Mouse (Mus musculus): ENCODE data around the gene 4930447C04Rik. TPM values are rescaled to one million over a fixed set of nuclear protein-coding genes. Genes with fewer than 3 reads are reported as not detected.

Gene 4930447C04Rik
- 25.3 and 27.4 TPM in 2 replicates for polyA plus RNA-seq (2012; rRNA removed)

GRCm38 (mm10) chr12:72940071-72940821 is at the start of gene 4930447C04Rik:
Gene 4930447C04Rik, minus strand, starts transcription at chr12:72940774.
- Histone ChIP-seq H3K4me3 (ENCODE audit: insufficient read depth, low read length) (no peak within 1 kb of the TSS), H3K4me1 (ENCODE audit: control insufficient read depth, insufficient read depth, low read length) (no peaks in the 10 kb centered on the region), H3K27ac (ENCODE audit: insufficient read depth, low read length) (no peak within 1 kb of the TSS)
- no peak for TF ChIP-seq CTCF (IDR thresholded peaks at IDR 0.05; ENCODE audit: extremely low read depth, insufficient read depth, low read length)
- no peak for TF ChIP-seq POLR2A (IDR thresholded peaks at IDR 0.05; ENCODE audit: extremely low read depth, insufficient read depth, low read length)

- TF ChIP-seq CTCF (IDR thresholded peaks at IDR 0.05; ENCODE audit: extremely low read depth, insufficient read depth, low read length): no peak
- TF ChIP-seq POLR2A (IDR thresholded peaks at IDR 0.05; ENCODE audit: extremely low read depth, insufficient read depth, low read length): no peak
- Histone ChIP-seq H3K27ac (ENCODE audit: insufficient read depth, low read length) (no peak overlapping the region), H3K4me1 (ENCODE audit: control insufficient read depth, insufficient read depth, low read length) (no peaks in the 10 kb centered on the region), H3K4me3 (ENCODE audit: insufficient read depth, low read length) (no peak overlapping the region)
Observed at GRCm38 (mm10) chr12:72983071-72983857, 42.7 kb upstream of the 4930447C04Rik start.

DNA sequence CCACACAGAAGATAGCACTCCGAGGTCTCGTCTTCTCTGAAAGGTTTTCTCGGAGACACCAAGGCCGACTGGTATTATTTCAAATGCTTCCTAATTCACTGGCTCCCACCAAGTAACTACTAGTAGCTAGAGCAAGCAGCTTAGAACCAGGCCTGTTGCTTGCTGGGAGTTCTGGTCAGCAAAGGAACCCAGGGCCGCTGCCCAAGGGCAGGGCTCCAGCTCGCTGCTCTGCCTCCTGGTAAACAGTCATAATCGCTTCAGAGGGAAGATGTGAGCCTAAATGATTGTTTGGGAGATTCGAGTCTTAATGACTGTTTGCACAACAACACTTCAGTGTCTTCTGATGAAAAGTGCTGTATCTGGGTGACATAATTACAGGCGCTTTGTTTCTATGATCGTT is 42.0 kb upstream of the 4930447C04Rik start:
- TF ChIP-seq CTCF (IDR thresholded peaks at IDR 0.05; ENCODE audit: extremely low read depth, insufficient read depth, low read length): no peak
- no peak for TF ChIP-seq POLR2A (IDR thresholded peaks at IDR 0.05; ENCODE audit: extremely low read depth, insufficient read depth, low read length)
- Histone ChIP-seq H3K4me1 (ENCODE audit: control insufficient read depth, insufficient read depth, low read length) (no peaks in the 10 kb centered on the region), H3K27ac (ENCODE audit: insufficient read depth, low read length) (no peak overlapping the region), H3K4me3 (ENCODE audit: insufficient read depth, low read length) (no peak overlapping the region)

GRCm38 (mm10) chr12:72979236-72979635 is 38.7 kb upstream of the 4930447C04Rik start:
- no peaks in the 10 kb centered on the region for H3K4me1 ChIP-seq (ENCODE audit: control insufficient read depth, insufficient read depth, low read length)
- no peak overlapping the region for H3K4me3 ChIP-seq (ENCODE audit: insufficient read depth, low read length)
- no peak for TF ChIP-seq POLR2A (IDR thresholded peaks at IDR 0.05; ENCODE audit: extremely low read depth, insufficient read depth, low read length)
- no peak for TF ChIP-seq CTCF (IDR thresholded peaks at IDR 0.05; ENCODE audit: extremely low read depth, insufficient read depth, low read length)
- H3K27ac ChIP-seq (ENCODE audit: insufficient read depth, low read length): no peak overlapping the region

DNA sequence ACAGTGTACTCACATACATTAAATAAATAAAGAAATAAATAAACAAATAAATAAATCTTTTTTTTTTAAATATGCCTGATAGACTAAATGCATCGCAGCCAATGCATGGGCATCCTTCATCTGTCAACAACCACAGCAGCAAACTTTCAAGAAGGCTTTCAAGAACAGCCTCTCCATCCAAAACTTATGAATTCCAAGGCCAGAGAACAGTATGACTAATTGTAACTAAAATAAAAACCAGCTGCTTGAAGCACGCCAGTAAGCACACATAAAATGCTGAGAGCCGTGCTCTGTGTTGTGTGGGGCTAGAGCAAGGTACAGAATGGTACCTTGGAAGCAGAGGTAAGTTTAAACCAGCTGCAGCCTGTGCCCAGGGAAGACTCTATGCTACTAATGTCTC is 37.3 kb upstream of the 4930447C04Rik start:
- H3K4me1 ChIP-seq (ENCODE audit: control insufficient read depth, insufficient read depth, low read length): no peaks in the 10 kb centered on the region
- H3K4me3 ChIP-seq (ENCODE audit: insufficient read depth, low read length): no peak overlapping the region
- no peak overlapping the region for H3K27ac ChIP-seq (ENCODE audit: insufficient read depth, low read length)
- no peak for TF ChIP-seq CTCF (IDR thresholded peaks at IDR 0.05; ENCODE audit: extremely low read depth, insufficient read depth, low read length)
- no peak for TF ChIP-seq POLR2A (IDR thresholded peaks at IDR 0.05; ENCODE audit: extremely low read depth, insufficient read depth, low read length)

DNA sequence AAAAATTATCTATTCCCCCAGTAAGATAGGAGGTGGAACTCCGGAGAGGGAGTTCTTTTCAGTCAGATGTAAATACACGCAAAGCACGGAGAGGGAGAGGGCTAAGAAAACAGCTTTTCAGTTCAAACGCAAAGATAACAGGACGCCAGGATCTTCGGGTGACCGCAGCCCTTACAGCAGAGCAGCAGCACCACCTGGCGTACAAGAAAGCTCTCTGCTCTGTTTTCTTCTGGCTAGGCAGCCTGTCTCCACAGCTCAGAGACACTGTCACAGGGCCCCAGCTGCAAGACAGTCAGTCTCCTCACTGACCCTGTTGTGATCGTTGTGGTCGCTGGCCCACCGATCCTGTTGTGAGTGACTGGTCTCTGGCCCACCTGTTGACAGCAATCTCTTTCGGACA is 36.1 kb upstream of the 4930447C04Rik start:
- Histone ChIP-seq H3K27ac (ENCODE audit: insufficient read depth, low read length) (no peak overlapping the region), H3K4me1 (ENCODE audit: control insufficient read depth, insufficient read depth, low read length) (no peaks in the 10 kb centered on the region), H3K4me3 (ENCODE audit: insufficient read depth, low read length) (no peak overlapping the region)
- peak; percentile 92 for TF ChIP-seq CTCF (IDR thresholded peaks at IDR 0.05; ENCODE audit: extremely low read depth, insufficient read depth, low read length)
- no peak for TF ChIP-seq POLR2A (IDR thresholded peaks at IDR 0.05; ENCODE audit: extremely low read depth, insufficient read depth, low read length)

DNA sequence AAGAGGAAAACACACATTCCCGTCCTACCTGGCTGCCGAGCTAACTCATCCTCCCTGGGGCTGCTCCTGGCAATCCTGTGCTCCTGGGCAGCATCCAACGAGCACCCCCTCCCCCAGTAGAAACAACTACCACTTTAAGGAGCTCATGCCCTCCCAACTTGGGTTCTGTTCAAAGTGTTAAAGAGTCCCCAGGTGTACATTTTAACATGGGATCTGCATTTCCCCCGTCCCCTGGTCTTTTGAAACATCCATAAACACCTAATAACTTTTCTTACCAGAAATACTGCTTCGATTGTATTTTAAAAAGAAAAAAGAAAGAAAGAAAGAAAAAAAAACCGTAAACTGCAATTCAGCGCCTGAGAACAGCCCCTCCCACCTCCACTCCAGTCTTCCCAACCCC is 35.6 kb upstream of the 4930447C04Rik start:
- Histone ChIP-seq H3K27ac (ENCODE audit: insufficient read depth, low read length) (no peak overlapping the region), H3K4me3 (ENCODE audit: insufficient read depth, low read length) (no peak overlapping the region), H3K4me1 (ENCODE audit: control insufficient read depth, insufficient read depth, low read length) (no peaks in the 10 kb centered on the region)
- TF ChIP-seq POLR2A (IDR thresholded peaks at IDR 0.05; ENCODE audit: extremely low read depth, insufficient read depth, low read length) (no peak), CTCF (IDR thresholded peaks at IDR 0.05; ENCODE audit: extremely low read depth, insufficient read depth, low read length) (no peak)

- Histone ChIP-seq H3K4me3 (ENCODE audit: insufficient read depth, low read length) (no peak overlapping the region), H3K4me1 (ENCODE audit: control insufficient read depth, insufficient read depth, low read length) (no peaks in the 10 kb centered on the region), H3K27ac (ENCODE audit: insufficient read depth, low read length) (no peak overlapping the region)
- TF ChIP-seq CTCF (IDR thresholded peaks at IDR 0.05; ENCODE audit: extremely low read depth, insufficient read depth, low read length): peak; percentile 16; the same call in 1 of the 2 replicates
- no peak for TF ChIP-seq POLR2A (IDR thresholded peaks at IDR 0.05; ENCODE audit: extremely low read depth, insufficient read depth, low read length)
Observed at GRCm38 (mm10) chr12:72973161-72973560, 32.6 kb upstream of the 4930447C04Rik start.

DNA sequence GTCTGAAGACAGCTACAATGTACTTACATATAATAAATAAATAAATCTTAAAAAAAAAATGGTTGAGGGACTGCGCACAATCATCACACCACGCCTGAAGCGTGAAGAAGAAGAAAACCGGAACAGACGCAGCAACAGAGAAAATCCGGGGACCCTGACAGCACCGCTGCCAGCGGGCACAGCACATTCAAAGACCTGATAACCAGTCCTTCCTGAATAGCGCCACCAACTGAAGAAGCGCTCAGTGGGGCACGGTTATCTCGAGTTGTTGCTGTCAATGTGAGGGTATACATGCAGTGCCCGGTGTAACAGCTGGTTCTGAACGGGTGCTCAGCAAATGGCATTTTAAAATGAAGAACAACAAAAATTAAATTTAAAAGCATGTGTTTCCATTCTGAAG is 30.0 kb upstream of the 4930447C04Rik start:
- Histone ChIP-seq H3K4me3 (ENCODE audit: insufficient read depth, low read length) (no peak overlapping the region), H3K27ac (ENCODE audit: insufficient read depth, low read length) (no peak overlapping the region), H3K4me1 (ENCODE audit: control insufficient read depth, insufficient read depth, low read length) (no peaks in the 10 kb centered on the region)
- no peak for TF ChIP-seq CTCF (IDR thresholded peaks at IDR 0.05; ENCODE audit: extremely low read depth, insufficient read depth, low read length)
- TF ChIP-seq POLR2A (IDR thresholded peaks at IDR 0.05; ENCODE audit: extremely low read depth, insufficient read depth, low read length): no peak
